Mouse (Mus musculus): ENCODE measurements around the gene Hbb-bh1.

DNA sequence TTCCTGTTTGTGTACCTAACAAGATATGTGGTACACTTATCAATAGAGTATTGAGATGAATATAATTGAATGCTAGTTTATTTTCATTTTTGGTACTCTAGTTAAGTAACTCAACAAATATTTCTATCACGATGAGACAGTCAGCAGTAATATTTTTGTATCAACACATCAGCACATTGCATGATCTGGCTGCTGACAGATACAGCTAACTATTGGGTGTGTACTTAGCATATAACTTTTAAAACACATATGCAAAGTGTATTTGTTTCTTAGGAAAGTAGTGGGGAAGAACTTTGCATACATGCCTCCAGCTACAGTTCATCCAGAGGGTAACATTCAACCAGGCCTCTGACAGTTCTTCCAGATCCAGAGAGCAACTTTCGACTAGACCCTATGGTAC lies 18.4 kb downstream of the Hbb-bh1 start:
- no peak for TF ChIP-seq CTCF (IDR thresholded peaks at IDR 0.05; ENCODE audit: low read depth, low read length)
- TF ChIP-seq POLR2A (IDR thresholded peaks at IDR 0.05; ENCODE audit: extremely low read depth, insufficient read depth, low read length): no peak

Data from liver, adult 2 months (tissue).